Mouse (Mus musculus) heart, postnatal 4 days (tissue): ENCODE measurements around the gene Cers6. TPM values are rescaled to one million over a fixed set of nuclear protein-coding genes. Genes with fewer than 3 reads are reported as not detected.

Experiments
- DNase-seq: peaks from one replicate; pipeline ENCODE4 v3.0.0; 2021
- total RNA-seq, 2 experiments: library from RNA; stranded (reverse); gene quantifications; 2 replicates each; pipeline ENCODE4 v1.2.3; 2021

The Cers6 gene
- 10 to 100 TPM; 20.7 to 24.4 TPM for total RNA-seq

DNA sequence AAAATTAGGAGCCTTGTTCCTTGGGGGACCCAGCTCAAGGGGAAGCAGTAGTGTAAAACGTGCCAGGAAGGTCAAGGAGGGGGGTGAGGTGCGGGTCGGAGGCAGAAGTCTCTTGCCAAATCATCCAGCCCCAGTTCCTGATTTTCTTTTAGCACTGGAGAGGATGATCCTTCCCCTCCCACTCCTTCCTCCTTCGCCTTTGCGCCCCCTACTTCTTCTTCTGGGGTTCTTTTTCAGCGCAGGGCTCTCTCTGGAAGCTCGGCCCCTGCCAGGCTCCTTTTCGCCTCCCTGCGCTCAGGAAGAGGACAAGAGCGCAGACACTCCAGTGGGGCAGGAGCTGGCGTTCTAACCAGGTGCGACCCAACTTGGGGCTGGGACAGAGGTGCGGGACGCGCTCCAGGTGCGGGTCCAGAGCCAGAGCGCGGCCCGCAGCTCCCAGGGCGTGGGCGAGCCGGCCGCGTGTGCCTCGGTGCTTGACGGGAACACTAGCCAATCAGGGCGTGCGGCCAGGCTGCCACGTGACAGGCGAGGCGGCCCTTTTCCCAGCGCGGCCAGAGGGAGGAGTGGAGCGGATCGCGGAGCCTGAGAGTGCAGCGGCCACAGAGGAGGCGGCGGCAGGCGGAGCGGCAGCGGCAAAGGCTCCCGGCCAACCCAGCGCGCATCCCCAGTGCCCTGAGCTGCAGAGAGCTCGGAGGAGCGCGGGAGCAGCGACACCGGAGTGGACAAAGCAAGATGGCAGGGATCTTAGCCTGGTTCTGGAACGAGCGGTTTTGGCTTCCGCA, at the start of gene Cers6:
Cers6 (plus strand) TSS at position 538 of the 782 bp plus-strand sequence.
- DNase-seq = peak; percentile 99

GRCm38 (mm10) chr2:68814409-68814808, 46.8 kb upstream of the Cers6 start:
- no peak for DNase-seq

- DNase-seq = no peak
These were observed 42.2 kb upstream of the Cers6 start for GRCm38 (mm10) chr2:68819040-68819439.

- DNase-seq = no peak
These were observed 38.9 kb upstream of the Cers6 start for GRCm38 (mm10) chr2:68822152-68822887.

DNA sequence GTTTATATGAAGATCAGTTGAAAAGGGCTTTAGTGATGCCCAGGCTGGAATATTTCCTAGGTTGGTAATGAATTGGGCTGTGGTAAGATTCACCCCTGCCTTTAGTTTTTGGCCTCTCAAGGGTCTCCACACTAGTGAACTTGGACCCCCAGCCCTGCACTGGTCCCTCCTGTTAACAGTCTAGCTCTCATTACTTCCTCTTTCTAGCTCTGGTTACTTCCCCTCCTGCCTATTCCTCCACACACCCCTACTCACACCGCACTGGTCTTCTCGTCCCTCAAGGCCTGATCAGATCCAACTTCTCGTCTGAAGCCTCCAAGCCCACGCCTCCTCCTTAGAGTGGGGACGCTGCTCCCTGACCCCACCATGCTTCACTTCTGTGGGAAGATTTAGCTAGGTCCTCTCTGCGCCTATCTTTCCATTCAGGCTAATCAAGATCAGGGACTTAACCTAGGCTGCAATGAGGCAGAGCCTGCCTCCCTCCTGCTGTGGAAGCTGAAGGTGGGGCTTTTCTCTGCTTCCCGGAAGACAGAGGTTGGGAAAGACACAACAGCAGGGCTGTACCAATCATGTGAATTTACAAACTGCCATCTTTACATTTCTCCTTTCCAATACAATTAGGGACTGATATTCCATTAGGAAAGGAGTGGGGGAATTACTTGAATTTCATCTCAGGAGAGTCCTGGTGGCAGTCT, 35.8 kb upstream of the Cers6 start:
- DNase-seq = no peak

GRCm38 (mm10) chr2:68843330-68843729, 17.9 kb upstream of the Cers6 start:
- no peak for DNase-seq

GRCm38 (mm10) chr2:68844530-68844929, 16.7 kb upstream of the Cers6 start:
- DNase-seq = no peak

GRCm38 (mm10) chr2:68845002-68845740, 16.1 kb upstream of the Cers6 start:
- DNase-seq = no peak

DNA sequence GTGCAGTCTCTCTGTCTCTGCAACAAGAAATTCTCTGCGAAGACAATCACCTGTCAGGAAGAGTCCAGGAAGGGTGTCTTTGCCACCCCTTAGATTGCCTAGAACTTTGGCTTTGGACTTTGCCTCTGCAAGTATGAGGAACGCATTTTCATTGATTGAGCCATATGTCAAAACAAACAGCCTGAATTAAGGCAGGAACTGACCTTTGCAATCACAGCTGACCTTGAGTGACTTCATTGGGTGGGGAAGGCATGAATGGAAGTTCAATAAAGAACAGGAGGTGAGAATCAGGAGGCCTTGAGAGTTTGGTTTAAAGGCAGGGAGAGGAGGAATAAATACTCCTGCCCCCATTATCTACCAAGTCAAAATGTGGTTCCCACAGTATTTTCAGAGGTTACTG, 850 bp upstream of the Cers6 start:
- no peak for DNase-seq

DNA sequence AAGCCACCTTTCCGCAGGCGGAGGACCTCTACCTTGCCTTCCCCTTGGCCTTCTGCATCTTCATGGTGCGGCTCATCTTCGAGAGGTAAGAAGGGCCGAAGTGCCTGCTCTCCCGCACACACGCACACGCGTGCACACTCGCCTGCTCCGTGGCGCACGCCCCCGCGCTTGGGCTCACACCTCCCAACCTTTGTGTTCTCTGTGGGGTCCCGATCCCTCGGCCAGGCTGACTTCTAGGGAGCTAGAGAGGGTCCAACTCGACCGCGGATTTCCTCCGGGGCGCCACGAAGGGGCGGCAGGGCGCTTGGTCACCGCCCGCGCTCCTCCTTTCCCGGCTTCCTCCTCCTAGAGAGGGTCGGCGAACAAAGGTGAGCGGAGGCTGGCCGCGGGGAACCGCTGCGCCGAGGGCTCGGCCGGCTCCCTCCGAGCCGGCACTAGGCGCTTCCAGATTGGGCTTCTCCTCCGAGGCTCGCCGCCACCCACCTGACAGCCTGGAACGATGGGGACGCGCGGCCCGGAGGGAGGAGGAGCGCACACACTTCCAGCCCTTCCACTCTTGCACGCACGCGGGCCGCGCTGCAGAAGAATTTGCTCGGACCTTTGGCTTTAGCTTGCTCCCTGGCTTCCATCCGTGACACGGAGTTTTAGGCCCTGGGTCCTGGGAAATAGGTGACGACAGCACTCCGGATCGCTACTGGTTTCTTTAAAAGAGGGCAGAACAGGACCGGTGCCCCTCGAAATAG, 651 bp downstream of the Cers6 start:
- peak; percentile 67 for DNase-seq

GRCm38 (mm10) chr2:68862464-68863266, 1.4 kb downstream of the Cers6 start:
- no peak for DNase-seq

DNA sequence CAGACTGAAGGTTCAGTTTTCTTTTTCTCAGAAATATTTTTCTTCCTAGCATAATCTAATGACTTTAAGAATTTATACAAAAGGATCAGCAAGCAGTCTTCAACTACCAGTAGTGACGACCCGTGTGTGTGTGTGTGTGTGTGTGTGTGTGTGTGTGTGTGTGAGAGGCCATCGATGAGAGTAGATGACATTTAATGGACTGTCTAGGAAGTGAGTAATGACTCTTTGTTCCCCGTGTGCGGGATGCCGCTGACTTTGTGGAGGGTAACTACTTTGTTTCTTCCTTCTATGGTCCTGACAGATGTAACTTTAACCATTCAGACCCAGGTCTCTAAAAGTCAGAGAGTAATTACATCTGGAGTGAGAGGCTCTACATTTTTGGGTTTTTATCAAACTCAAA, 2.3 kb downstream of the Cers6 start:
- DNase-seq = no peak

GRCm38 (mm10) chr2:68864366-68864765, 3.1 kb downstream of the Cers6 start:
- no peak for DNase-seq

DNA sequence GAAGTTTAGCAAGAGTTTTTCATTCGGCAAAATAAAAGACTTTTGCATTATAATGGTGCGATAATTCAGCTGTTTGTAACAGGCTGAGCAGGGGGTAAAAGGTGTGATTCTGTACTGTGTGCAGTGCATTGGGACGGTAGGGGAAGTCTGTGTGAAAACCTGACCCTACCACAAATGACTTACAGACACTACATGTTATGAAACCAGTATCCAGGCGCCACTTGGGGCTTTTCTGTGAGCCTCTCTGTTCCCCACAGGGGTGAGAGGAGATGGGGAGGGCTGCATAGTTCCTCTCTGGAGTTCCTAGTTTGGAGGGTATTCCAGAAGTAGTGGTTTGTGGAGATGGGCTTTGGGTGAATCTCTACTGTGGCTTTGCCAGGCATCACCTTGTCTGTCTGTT, 5.9 kb downstream of the Cers6 start:
- no peak for DNase-seq

DNA sequence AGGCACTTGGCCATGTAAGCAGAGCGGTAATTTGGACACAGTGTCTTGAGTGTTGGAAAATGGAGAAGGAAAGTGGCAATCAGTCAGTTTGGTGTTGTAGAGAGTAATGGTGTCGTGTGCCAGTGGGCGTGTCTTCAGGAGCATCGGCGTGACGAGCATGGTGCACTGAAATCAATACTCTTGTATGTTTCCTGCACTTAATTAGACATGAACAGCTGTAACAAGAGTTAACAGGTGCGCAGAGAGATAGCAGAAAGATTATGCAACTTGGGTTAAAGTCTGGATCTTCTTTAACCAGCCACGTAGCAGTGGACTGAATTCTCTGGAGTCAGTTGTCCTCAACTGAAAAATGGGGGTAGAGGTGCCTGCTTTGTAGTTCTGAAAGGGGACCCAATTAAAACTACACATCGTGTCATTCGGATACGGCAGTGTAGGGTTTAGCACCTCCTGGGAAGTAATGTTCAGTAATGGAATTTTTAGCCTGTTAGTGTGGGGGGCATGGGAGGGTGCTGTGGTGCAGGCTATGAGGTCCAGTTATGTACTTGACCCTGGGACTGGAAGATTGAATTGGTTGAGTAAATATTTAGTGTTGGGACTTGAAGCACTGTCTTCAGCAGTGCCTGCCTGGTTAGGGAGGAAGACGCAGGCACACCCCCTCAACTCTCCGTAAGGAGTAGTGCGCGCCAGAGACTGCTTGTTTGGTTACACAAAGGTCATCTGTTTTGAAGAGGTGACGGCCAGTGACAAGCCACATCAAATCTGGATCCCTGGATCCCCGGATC, 9.9 kb downstream of the Cers6 start:
- DNase-seq = no peak

GRCm38 (mm10) chr2:68873086-68873485, 11.8 kb downstream of the Cers6 start:
- no peak for DNase-seq

DNA sequence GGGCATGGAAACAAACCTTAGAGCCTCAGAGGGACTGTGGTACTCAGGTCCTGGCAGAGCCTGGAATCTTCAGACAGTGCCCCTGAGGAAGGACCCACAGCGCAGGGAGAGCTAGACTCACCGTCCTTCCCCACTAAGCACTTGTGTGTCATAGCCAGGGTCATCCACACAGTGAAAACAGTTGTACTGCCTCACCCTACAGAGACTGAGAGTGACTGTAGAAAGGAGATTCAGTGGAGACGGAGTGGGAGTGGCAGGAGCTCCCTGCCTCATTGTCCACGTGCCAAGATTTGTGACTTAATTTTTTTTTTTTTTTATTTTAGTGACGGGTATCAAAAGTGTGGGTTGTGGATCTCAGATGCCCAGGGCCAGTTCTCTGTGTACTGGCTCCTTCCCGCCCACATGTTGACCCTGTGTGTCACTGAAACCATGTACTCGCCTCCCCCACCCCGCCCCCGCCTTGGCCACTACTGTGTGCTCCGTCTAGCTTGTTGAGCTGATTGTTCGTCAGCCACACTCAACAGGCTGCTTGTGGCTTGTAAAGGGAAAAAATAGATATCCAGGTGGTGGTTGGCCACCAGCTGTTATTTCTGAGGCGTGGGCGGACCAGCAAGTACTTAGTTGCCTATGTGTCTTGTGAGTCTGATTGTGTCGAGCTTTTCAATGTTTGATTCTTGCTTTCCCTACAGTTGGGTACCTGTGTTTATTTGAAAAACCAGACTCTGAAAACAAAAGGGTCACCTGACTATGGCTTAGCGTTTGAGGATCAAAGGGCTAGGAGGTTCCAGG, 12.6 kb downstream of the Cers6 start:
- DNase-seq = peak; percentile 26

- no peak for DNase-seq
These were observed 13.3 kb downstream of the Cers6 start for GRCm38 (mm10) chr2:68874575-68874974.

DNA sequence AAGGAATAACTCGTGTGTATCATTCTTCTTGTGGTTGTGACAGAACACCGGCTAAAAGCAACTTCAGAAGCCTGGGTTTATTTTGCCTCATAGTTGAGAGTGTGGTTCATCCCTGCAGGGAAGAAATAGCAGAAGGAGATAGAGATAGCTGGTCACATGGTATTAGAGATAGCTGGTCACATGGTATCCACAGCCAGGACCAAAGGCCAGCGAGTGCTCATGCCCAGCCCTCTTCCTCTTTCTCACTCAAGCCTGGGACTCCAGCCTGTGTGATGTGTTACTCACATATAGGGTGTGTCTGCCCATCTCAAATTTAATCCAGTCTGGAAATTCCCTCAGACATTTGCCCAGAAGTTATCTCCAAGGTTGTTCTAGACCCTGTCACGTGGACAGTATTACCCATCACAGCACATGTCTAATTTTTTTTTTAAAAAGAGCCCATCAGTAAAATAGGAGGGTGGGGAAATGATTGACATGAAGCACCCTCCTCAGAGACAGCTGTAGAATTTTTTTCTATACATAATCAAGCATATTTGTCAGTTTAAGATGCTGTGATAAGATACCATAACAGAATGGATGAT, 17.9 kb downstream of the Cers6 start:
- DNase-seq = no peak
